Mouse (Mus musculus): ENCODE results near the gene Parg. TPM values are rescaled to one million over a fixed set of nuclear protein-coding genes. Genes with fewer than 3 reads are reported as not detected.
A peak's percentile ranks its signal among the peaks of the same experiment; 100 is the strongest.

Parg gene
- polyA plus RNA-seq, 1 experiment from 2014 or later, result 26.8 TPM

- ATAC-seq, result no peak
- Histone ChIP-seq H3K9me3 (ENCODE audit: control insufficient read depth, low read length) (no peaks in the 10 kb centered on the region), H3K36me3 (ENCODE audit: control insufficient read depth, insufficient read depth, low read length) (no peaks in the 10 kb centered on the region; the same call in 1 of the 2 replicates), H3K27ac (ENCODE audit: low read depth, low read length) (no peak overlapping the region), H3K4me3 (ENCODE audit: low read length) (no peak overlapping the region), H3K27me3 (replicated peaks; ENCODE audit: control insufficient read depth, insufficient read depth, low read length) (no peaks in the 10 kb centered on the region), H3K9ac (ENCODE audit: low read depth, low read length) (no peak overlapping the region), H3K4me1 (ENCODE audit: control insufficient read depth, insufficient read depth, low read depth, low read length) (no peaks in the 10 kb centered on the region), H3K4me2 (ENCODE audit: low read length) (no peak overlapping the region)
- WGBS, result 90% methylated on average over 4 of the region's 4 CpGs
Observed at GRCm38 (mm10) chr14:32269589-32269988, 67.8 kb downstream of the Parg start.

- Histone ChIP-seq H3K4me1 (ENCODE audit: control insufficient read depth, insufficient read depth, low read depth, low read length) (no peaks in the 10 kb centered on the region), H3K9ac (ENCODE audit: low read depth, low read length) (no peak overlapping the region), H3K4me2 (ENCODE audit: low read length) (no peak overlapping the region), H3K27ac (ENCODE audit: low read depth, low read length) (no peak overlapping the region), H3K36me3 (ENCODE audit: control insufficient read depth, insufficient read depth, low read length) (no peaks in the 10 kb centered on the region), H3K4me3 (ENCODE audit: low read length) (no peak overlapping the region), H3K9me3 (ENCODE audit: control insufficient read depth, low read length) (no peaks in the 10 kb centered on the region), H3K27me3 (replicated peaks; ENCODE audit: control insufficient read depth, insufficient read depth, low read length) (no peaks in the 10 kb centered on the region)
- 39% methylated on average over 12 of the region's 12 CpGs for WGBS
- ATAC-seq, result peak; percentile 50; the same call in 1 of the 2 replicates
Observed at GRCm38 (mm10) chr14:32301622-32302021, 99.9 kb downstream of the Parg start.

- WGBS, result 72% methylated on average over 7 of the region's 7 CpGs
- no peak overlapping the region for H3K27ac ChIP-seq (ENCODE audit: low read depth, low read length)
- no peaks in the 10 kb centered on the region for H3K36me3 ChIP-seq (ENCODE audit: control insufficient read depth, insufficient read depth, low read length)
- no peak overlapping the region for H3K4me3 ChIP-seq (ENCODE audit: low read length)
- no peak overlapping the region for H3K9ac ChIP-seq (ENCODE audit: low read depth, low read length)
- no peaks in the 10 kb centered on the region for H3K9me3 ChIP-seq (ENCODE audit: control insufficient read depth, low read length)
- H3K27me3 ChIP-seq (replicated peaks; ENCODE audit: control insufficient read depth, insufficient read depth, low read length), result no peaks in the 10 kb centered on the region
- H3K4me2 ChIP-seq (ENCODE audit: low read length), result no peak overlapping the region
- H3K4me1 ChIP-seq (ENCODE audit: control insufficient read depth, insufficient read depth, low read depth, low read length), result no peaks in the 10 kb centered on the region
- peak; percentile 45; the same call in 1 of the 2 replicates for ATAC-seq
Observed at GRCm38 (mm10) chr14:32302423-32302822, 100.7 kb downstream of the Parg start.

- H3K27ac ChIP-seq (ENCODE audit: low read depth, low read length), result no peak overlapping the region
- no peaks in the 10 kb centered on the region for H3K4me1 ChIP-seq (ENCODE audit: control insufficient read depth, insufficient read depth, low read depth, low read length)
- no peak overlapping the region for H3K4me2 ChIP-seq (ENCODE audit: low read length)
- H3K4me3 ChIP-seq (ENCODE audit: low read length), result no peak overlapping the region
- no peaks in the 10 kb centered on the region for H3K27me3 ChIP-seq (replicated peaks; ENCODE audit: control insufficient read depth, insufficient read depth, low read length)
- no peaks in the 10 kb centered on the region for H3K36me3 ChIP-seq (ENCODE audit: control insufficient read depth, insufficient read depth, low read length)
- H3K9me3 ChIP-seq (ENCODE audit: control insufficient read depth, low read length), result no peaks in the 10 kb centered on the region
- no peak overlapping the region for H3K9ac ChIP-seq (ENCODE audit: low read depth, low read length)
- no peak for ATAC-seq
- 81% methylated on average over 8 of the region's 8 CpGs for WGBS
Observed at GRCm38 (mm10) chr14:32304921-32305320, 103.2 kb downstream of the Parg start.

GRCm38 (mm10) chr14:32309876-32310275 lies 108.1 kb downstream of the Parg start:
- H3K36me3 ChIP-seq (ENCODE audit: control insufficient read depth, insufficient read depth, low read length), result no peaks in the 10 kb centered on the region
- no peak overlapping the region for H3K4me2 ChIP-seq (ENCODE audit: low read length)
- no peaks in the 10 kb centered on the region for H3K9me3 ChIP-seq (ENCODE audit: control insufficient read depth, low read length)
- H3K27ac ChIP-seq (ENCODE audit: low read depth, low read length), result no peak overlapping the region
- no peaks in the 10 kb centered on the region for H3K27me3 ChIP-seq (replicated peaks; ENCODE audit: control insufficient read depth, insufficient read depth, low read length)
- no peak overlapping the region for H3K9ac ChIP-seq (ENCODE audit: low read depth, low read length)
- ATAC-seq, result peak; percentile 37; the same call in 1 of the 2 replicates
- no peaks in the 10 kb centered on the region for H3K4me1 ChIP-seq (ENCODE audit: control insufficient read depth, insufficient read depth, low read depth, low read length)
- H3K4me3 ChIP-seq (ENCODE audit: low read length), result no peak overlapping the region
- WGBS, result 44% methylated on average over 8 of the region's 8 CpGs

- Histone ChIP-seq H3K9me3 (ENCODE audit: control insufficient read depth, low read length) (no peaks in the 10 kb centered on the region), H3K4me3 (ENCODE audit: low read length) (no peak overlapping the region), H3K4me2 (ENCODE audit: low read length) (no peak overlapping the region), H3K27me3 (replicated peaks; ENCODE audit: control insufficient read depth, insufficient read depth, low read length) (no peaks in the 10 kb centered on the region), H3K27ac (ENCODE audit: low read depth, low read length) (no peak overlapping the region), H3K9ac (ENCODE audit: low read depth, low read length) (no peak overlapping the region), H3K36me3 (ENCODE audit: control insufficient read depth, insufficient read depth, low read length) (no peaks in the 10 kb centered on the region), H3K4me1 (ENCODE audit: control insufficient read depth, insufficient read depth, low read depth, low read length) (no peaks in the 10 kb centered on the region)
- no peak for ATAC-seq
- 90% methylated on average over 2 of the region's 2 CpGs for WGBS
Observed at GRCm38 (mm10) chr14:32311381-32312035, 109.8 kb downstream of the Parg start.

- 10% methylated on average over 4 of the region's 4 CpGs for WGBS
- H3K27me3 ChIP-seq (replicated peaks; ENCODE audit: control insufficient read depth, insufficient read depth, low read length), result no peaks in the 10 kb centered on the region
- no peak overlapping the region for H3K27ac ChIP-seq (ENCODE audit: low read depth, low read length)
- H3K4me3 ChIP-seq (ENCODE audit: low read length), result no peak overlapping the region
- ATAC-seq, result peak; percentile 38; the same call in 1 of the 2 replicates
- H3K9me3 ChIP-seq (ENCODE audit: control insufficient read depth, low read length), result no peaks in the 10 kb centered on the region
- no peak overlapping the region for H3K9ac ChIP-seq (ENCODE audit: low read depth, low read length)
- no peaks in the 10 kb centered on the region for H3K36me3 ChIP-seq (ENCODE audit: control insufficient read depth, insufficient read depth, low read length)
- H3K4me1 ChIP-seq (ENCODE audit: control insufficient read depth, insufficient read depth, low read depth, low read length), result peaks cover 7% of the 10 kb centered on the region
- 0 out of 2 replicates have a peak overlapping the region, but pooled peaks have one; percentile 12 for H3K4me2 ChIP-seq (ENCODE audit: low read length)
Observed at GRCm38 (mm10) chr14:32317822-32318221, 116.1 kb downstream of the Parg start.

GRCm38 (mm10) chr14:32321732-32322685 lies 120.3 kb downstream of the Parg start, which contains the start of gene Ogdhl:
Ogdhl (plus strand) TSS chr14:32322019.
- no peaks in the 10 kb centered on the region for H3K27me3 ChIP-seq (replicated peaks; ENCODE audit: control insufficient read depth, insufficient read depth, low read length)
- H3K27ac ChIP-seq (ENCODE audit: low read depth, low read length), result peak within 1 kb of the TSS; percentile 49
- 4% methylated on average over 48 of the region's 50 CpGs for WGBS
- H3K4me3 ChIP-seq (ENCODE audit: low read length), result peak within 1 kb of the TSS; percentile 57
- peaks cover 9% of the 10 kb centered on the region for H3K4me1 ChIP-seq (ENCODE audit: control insufficient read depth, insufficient read depth, low read depth, low read length)
- no peaks in the 10 kb centered on the region for H3K9me3 ChIP-seq (ENCODE audit: control insufficient read depth, low read length)
- H3K9ac ChIP-seq (ENCODE audit: low read depth, low read length), result peak within 1 kb of the TSS; percentile 83
- ATAC-seq, result peak; percentile 74
- no peaks in the 10 kb centered on the region for H3K36me3 ChIP-seq (ENCODE audit: control insufficient read depth, insufficient read depth, low read length)
- peak within 1 kb of the TSS; percentile 88 for H3K4me2 ChIP-seq (ENCODE audit: low read length)

- 92% methylated on average over 5 of the region's 5 CpGs for WGBS
- Histone ChIP-seq H3K4me1 (ENCODE audit: control insufficient read depth, insufficient read depth, low read depth, low read length) (peaks cover 9% of the 10 kb centered on the region), H3K4me3 (ENCODE audit: low read length) (no peak overlapping the region), H3K4me2 (ENCODE audit: low read length) (no peak overlapping the region), H3K9ac (ENCODE audit: low read depth, low read length) (no peak overlapping the region), H3K36me3 (ENCODE audit: control insufficient read depth, insufficient read depth, low read length) (no peaks in the 10 kb centered on the region), H3K27ac (ENCODE audit: low read depth, low read length) (no peak overlapping the region), H3K9me3 (ENCODE audit: control insufficient read depth, low read length) (no peaks in the 10 kb centered on the region), H3K27me3 (replicated peaks; ENCODE audit: control insufficient read depth, insufficient read depth, low read length) (no peaks in the 10 kb centered on the region)
- 0 out of 2 replicates have a peak, but pooled peaks have one; percentile 19 for ATAC-seq
Observed at GRCm38 (mm10) chr14:32323221-32323620, 121.5 kb downstream of the Parg start.

All from hindbrain, embryonic 16.5 days (tissue).